Mouse (Mus musculus): ENCODE data around the gene Cdipt. TPM values are rescaled to one million over a fixed set of nuclear protein-coding genes. Genes with fewer than 3 reads are reported as not detected.

Gene Cdipt
- polyA plus RNA-seq, 1 experiment from 2014 or later: 87.2 TPM

GRCm38 (mm10) chr7:126950647-126951615 lies 24.8 kb upstream of the Cdipt start:
- H3K9ac ChIP-seq (replicated peaks): peak overlapping the region; percentile 68
- WGBS: 4% methylated on average over 26 of the region's 26 CpGs
- H3K4me1 ChIP-seq: peaks cover 34% of the 10 kb centered on the region
- H3K4me2 ChIP-seq (replicated peaks): peak overlapping the region; percentile 98
- H3K27me3 ChIP-seq: peaks cover 45% of the 10 kb centered on the region
- H3K36me3 ChIP-seq: 0 out of 2 replicates have a peak, but pooled peaks cover 5% of the 10 kb centered on the region
- no peaks in the 10 kb centered on the region for H3K9me3 ChIP-seq
- H3K4me3 ChIP-seq: peak overlapping the region; percentile 51
- H3K27ac ChIP-seq (replicated peaks): peak overlapping the region; percentile 87
- ATAC-seq (ENCODE audit: low FRiP score, low read depth): peak; percentile 17; the same call in 1 of the 2 replicates

GRCm38 (mm10) chr7:126951741-126952140 lies 24.0 kb upstream of the Cdipt start:
- Histone ChIP-seq H3K27me3 (peaks cover 45% of the 10 kb centered on the region), H3K4me1 (peaks cover 34% of the 10 kb centered on the region), H3K4me3 (peak overlapping the region; percentile 51), H3K4me2 (replicated peaks) (peak overlapping the region; percentile 98), H3K36me3 (0 out of 2 replicates have a peak, but pooled peaks cover 5% of the 10 kb centered on the region), H3K9me3 (no peaks in the 10 kb centered on the region), H3K27ac (replicated peaks) (peak overlapping the region; percentile 30; the same call in 1 of the 2 replicates), H3K9ac (replicated peaks) (peak overlapping the region; percentile 68)
- 18% methylated on average over 4 of the region's 4 CpGs for WGBS
- ATAC-seq (ENCODE audit: low FRiP score, low read depth): no peak

- peak overlapping the region; percentile 98 for H3K4me2 ChIP-seq (replicated peaks)
- H3K36me3 ChIP-seq: no peaks in the 10 kb centered on the region
- ATAC-seq (ENCODE audit: low FRiP score, low read depth): no peak
- H3K27me3 ChIP-seq: peaks cover 45% of the 10 kb centered on the region
- H3K9me3 ChIP-seq: no peaks in the 10 kb centered on the region
- peak overlapping the region; percentile 68; the same call in 1 of the 2 replicates for H3K9ac ChIP-seq (replicated peaks)
- 2% methylated on average over 5 of the region's 8 CpGs for WGBS
- H3K4me3 ChIP-seq: peak overlapping the region; percentile 51
- peaks cover 34% of the 10 kb centered on the region for H3K4me1 ChIP-seq
- H3K27ac ChIP-seq (replicated peaks): no peak overlapping the region
These were observed 23.1 kb upstream of the Cdipt start for GRCm38 (mm10) chr7:126952646-126953045.

GRCm38 (mm10) chr7:126955125-126955524 lies 20.6 kb upstream of the Cdipt start:
- Histone ChIP-seq H3K27ac (replicated peaks) (no peak overlapping the region), H3K27me3 (peaks cover 32% of the 10 kb centered on the region), H3K4me1 (peaks cover 21% of the 10 kb centered on the region), H3K4me2 (replicated peaks) (no peak overlapping the region), H3K4me3 (no peak overlapping the region), H3K9ac (replicated peaks) (no peak overlapping the region), H3K36me3 (peaks cover 9% of the 10 kb centered on the region; the same call in 1 of the 2 replicates), H3K9me3 (no peaks in the 10 kb centered on the region)
- WGBS: 62% methylated on average over 3 of the region's 3 CpGs
- no peak for ATAC-seq (ENCODE audit: low FRiP score, low read depth)

- Histone ChIP-seq H3K9ac (replicated peaks) (no peak overlapping the region), H3K4me1 (no peaks in the 10 kb centered on the region), H3K36me3 (peaks cover 24% of the 10 kb centered on the region), H3K4me2 (replicated peaks) (no peak overlapping the region), H3K27me3 (peaks cover 34% of the 10 kb centered on the region), H3K9me3 (no peaks in the 10 kb centered on the region), H3K27ac (replicated peaks) (no peak overlapping the region), H3K4me3 (no peak overlapping the region)
- ATAC-seq (ENCODE audit: low FRiP score, low read depth): no peak
- WGBS: 78% methylated on average over 8 of the region's 9 CpGs
These were observed 15.9 kb upstream of the Cdipt start for GRCm38 (mm10) chr7:126959780-126960179.

- H3K27ac ChIP-seq (replicated peaks): no peak overlapping the region
- no peak overlapping the region for H3K9ac ChIP-seq (replicated peaks)
- no peaks in the 10 kb centered on the region for H3K9me3 ChIP-seq
- H3K4me1 ChIP-seq: no peaks in the 10 kb centered on the region
- peaks cover 24% of the 10 kb centered on the region for H3K36me3 ChIP-seq
- WGBS: 88% methylated on average over 5 of the region's 5 CpGs
- no peak overlapping the region for H3K4me2 ChIP-seq (replicated peaks)
- ATAC-seq (ENCODE audit: low FRiP score, low read depth): no peak
- peaks cover 34% of the 10 kb centered on the region for H3K27me3 ChIP-seq
- H3K4me3 ChIP-seq: no peak overlapping the region
These were observed 14.6 kb upstream of the Cdipt start for GRCm38 (mm10) chr7:126961095-126961494.

GRCm38 (mm10) chr7:126961965-126962364 lies 13.7 kb upstream of the Cdipt start:
- WGBS: 89% methylated on average over 4 of the region's 4 CpGs
- no peak overlapping the region for H3K4me2 ChIP-seq (replicated peaks)
- ATAC-seq (ENCODE audit: low FRiP score, low read depth): no peak

GRCm38 (mm10) chr7:126963548-126964286 lies 12.0 kb upstream of the Cdipt start:
- H3K27me3 ChIP-seq: peaks cover 34% of the 10 kb centered on the region

More at GRCm38 (mm10) chr7:126961965-126962364, 13.7 kb upstream of the Cdipt start:
- Histone ChIP-seq H3K27me3 (peaks cover 34% of the 10 kb centered on the region), H3K9me3 (no peaks in the 10 kb centered on the region), H3K9ac (replicated peaks) (no peak overlapping the region), H3K4me3 (no peak overlapping the region), H3K36me3 (peaks cover 24% of the 10 kb centered on the region), H3K4me1 (no peaks in the 10 kb centered on the region), H3K27ac (replicated peaks) (no peak overlapping the region)

GRCm38 (mm10) chr7:126965568-126965967 lies 10.1 kb upstream of the Cdipt start:
- H3K27ac ChIP-seq (replicated peaks): no peak overlapping the region
- 73% methylated on average over 3 of the region's 3 CpGs for WGBS
- no peak for ATAC-seq (ENCODE audit: low FRiP score, low read depth)
- no peak overlapping the region for H3K9ac ChIP-seq (replicated peaks)
- peaks cover 34% of the 10 kb centered on the region for H3K27me3 ChIP-seq
- H3K4me1 ChIP-seq: no peaks in the 10 kb centered on the region
- H3K9me3 ChIP-seq: no peaks in the 10 kb centered on the region
- H3K4me2 ChIP-seq (replicated peaks): no peak overlapping the region
- peaks cover 25% of the 10 kb centered on the region for H3K36me3 ChIP-seq
- no peak overlapping the region for H3K4me3 ChIP-seq

More at GRCm38 (mm10) chr7:126963548-126964286, 12.0 kb upstream of the Cdipt start:
- H3K9ac ChIP-seq (replicated peaks): no peak overlapping the region
- no peaks in the 10 kb centered on the region for H3K9me3 ChIP-seq
- H3K4me1 ChIP-seq: no peaks in the 10 kb centered on the region
- H3K27ac ChIP-seq (replicated peaks): no peak overlapping the region
- 30% methylated on average over 19 of the region's 19 CpGs for WGBS
- ATAC-seq (ENCODE audit: low FRiP score, low read depth): no peak
- peak overlapping the region; percentile 0; the same call in 1 of the 2 replicates for H3K4me2 ChIP-seq (replicated peaks)
- no peak overlapping the region for H3K4me3 ChIP-seq
- H3K36me3 ChIP-seq: peaks cover 30% of the 10 kb centered on the region

GRCm38 (mm10) chr7:126967361-126967760 lies 8.4 kb upstream of the Cdipt start:
- WGBS: 70% methylated on average over 6 of the region's 6 CpGs
- Histone ChIP-seq H3K36me3 (peaks cover 21% of the 10 kb centered on the region; the same call in 1 of the 2 replicates), H3K27ac (replicated peaks) (no peak overlapping the region), H3K4me2 (replicated peaks) (no peak overlapping the region), H3K27me3 (peaks cover 20% of the 10 kb centered on the region), H3K9me3 (no peaks in the 10 kb centered on the region), H3K9ac (replicated peaks) (no peak overlapping the region), H3K4me3 (no peak overlapping the region), H3K4me1 (no peaks in the 10 kb centered on the region)
- ATAC-seq (ENCODE audit: low FRiP score, low read depth): no peak

GRCm38 (mm10) chr7:126975493-126975892 lies 221 bp upstream of the Cdipt start:
- Histone ChIP-seq H3K36me3 (peaks cover 36% of the 10 kb centered on the region), H3K27me3 (no peaks in the 10 kb centered on the region; the same call in 1 of the 2 replicates), H3K9me3 (no peaks in the 10 kb centered on the region), H3K9ac (replicated peaks) (no peak overlapping the region), H3K4me2 (replicated peaks) (peak overlapping the region; percentile 88), H3K27ac (replicated peaks) (0 out of 2 replicates have a peak overlapping the region, but pooled peaks have one; percentile 96), H3K4me1 (peaks cover 7% of the 10 kb centered on the region), H3K4me3 (peak overlapping the region; percentile 97)
- 18% methylated on average over 8 of the region's 8 CpGs for WGBS
- peak; percentile 57 for ATAC-seq (ENCODE audit: low FRiP score, low read depth)

All from midbrain, embryonic 12.5 days (tissue).